Mouse (Mus musculus): ENCODE results near the gene Tnfsf8.

DNA sequence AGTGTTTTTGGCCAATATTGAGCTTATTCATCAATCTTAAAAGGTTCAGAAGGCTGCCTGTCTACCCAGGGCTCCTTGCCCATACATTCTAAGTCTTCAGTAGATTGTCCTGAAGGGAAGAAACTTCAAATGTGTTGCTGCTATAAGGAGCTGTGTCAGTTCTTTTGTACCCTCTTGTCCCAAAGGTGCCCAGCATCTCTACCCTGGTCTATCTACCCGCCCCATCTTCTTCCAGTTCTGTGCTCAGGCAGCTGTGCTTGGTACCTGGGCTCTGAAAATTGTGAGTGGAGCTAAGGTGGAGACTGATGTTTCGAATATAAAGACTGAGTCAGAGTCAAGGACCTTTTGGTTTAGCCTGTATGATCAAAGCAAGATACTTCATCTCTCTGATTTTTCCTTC, 11.1 kb downstream of the Tnfsf8 start:
- TF ChIP-seq CTCF (IDR thresholded peaks at IDR 0.05; ENCODE audit: borderline replicate concordance, insufficient read depth, low read depth, low read length) (no peak), POLR2A (IDR thresholded peaks at IDR 0.05; ENCODE audit: borderline replicate concordance, insufficient read depth, low read length) (no peak)

All from cerebellum, adult 2 months (tissue).